Mouse (Mus musculus) E14TG2a.4 (cell line): Measurements from ENCODE around the gene Stra6.

Source experiments
- CTCF ChIP-seq: conservative IDR thresholded peaks from 2 replicates; pipeline ENCODE4 v1.5.1; 2014; ENCODE audit warnings: low read length
- POU5F1 ChIP-seq: IDR thresholded peaks from 2 replicates; pipeline ENCODE4 v1.6.1; 2014; ENCODE audit warnings: low read length, borderline replicate concordance

DNA sequence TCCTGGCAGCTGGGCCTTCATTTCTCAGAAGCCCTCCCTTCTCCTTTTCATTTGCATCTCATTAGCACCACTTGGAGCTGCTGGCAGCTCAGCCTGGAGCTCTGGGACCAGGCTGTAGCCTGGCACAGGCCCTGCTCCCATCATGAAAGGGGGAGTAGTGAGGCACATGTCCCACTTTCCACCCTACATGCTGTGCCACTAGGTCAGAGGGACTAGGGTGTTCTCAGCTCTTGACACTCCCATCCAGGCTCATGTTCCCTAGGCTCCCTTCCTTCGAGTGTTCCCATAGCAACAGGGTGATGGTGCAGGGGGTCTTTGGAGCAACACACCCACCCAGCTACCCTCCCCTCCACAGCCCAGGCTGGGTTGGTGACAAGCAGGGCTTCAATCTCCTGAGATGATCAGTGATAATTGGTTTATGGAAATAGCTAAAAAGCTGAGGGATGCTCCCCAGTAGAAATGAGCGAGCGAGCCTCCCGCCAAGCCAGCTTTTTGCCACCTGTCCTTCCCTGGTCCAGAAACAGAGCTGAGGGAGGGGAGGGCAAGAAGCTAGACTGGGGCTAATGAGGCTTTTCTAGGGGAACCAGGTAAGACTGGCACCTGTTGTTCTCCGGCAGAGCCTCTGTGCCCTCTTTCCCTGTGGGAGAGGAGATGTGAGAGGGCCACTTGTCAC, 33.2 kb downstream of the Stra6 start:
- no peak for TF ChIP-seq CTCF
- TF ChIP-seq POU5F1: no peak
